Mouse (Mus musculus): ENCODE measurements around the gene Grk1.

DNA sequence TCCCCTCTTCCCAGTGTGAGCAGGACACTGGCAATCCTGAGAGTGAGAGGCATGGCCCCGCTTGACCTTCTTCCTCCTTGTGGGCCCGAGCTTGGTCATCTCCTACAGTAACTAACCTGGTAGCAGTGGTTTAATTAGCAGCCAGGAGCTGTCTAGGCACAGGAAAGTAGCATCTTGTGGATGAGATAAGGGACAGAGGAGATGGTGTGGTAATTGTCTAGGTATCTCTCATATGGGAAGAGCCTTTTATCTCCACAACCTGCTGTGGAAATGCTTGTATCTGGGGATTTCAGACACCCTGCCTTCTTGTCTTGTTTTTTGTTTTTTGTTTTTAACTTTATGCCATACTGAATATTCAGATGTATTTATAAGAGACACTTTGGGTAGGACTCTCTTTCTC is 32.6 kb downstream of the Grk1 start:
- TF ChIP-seq CTCF (IDR thresholded peaks at IDR 0.05; ENCODE audit: extremely low read depth, insufficient read depth, insufficient read length, insufficient replicate concordance) (no peak), POLR2A (IDR thresholded peaks at IDR 0.05; ENCODE audit: low read depth, low read length) (no peak)

Data from spleen, adult 2 months (tissue).